Mouse (Mus musculus) cortical plate, adult 2 months (tissue): ENCODE results near the gene Capzb. TPM values are rescaled to one million over a fixed set of nuclear protein-coding genes. Genes with fewer than 3 reads are reported as not detected.

Experiments used
- H3K27ac ChIP-seq: fragments of 200-500 bp; 2 replicates; pipeline ENCODE4 v1.5.1; 2012; ENCODE audit warnings: low read length, control low read depth, inconsistent platforms; ENCODE audit not compliant: insufficient read depth
- H3K4me1 ChIP-seq: fragments of 200-500 bp; 2 replicates; pipeline ENCODE4 v1.6.1; 2011; ENCODE audit warnings: low read length; ENCODE audit not compliant: control insufficient read depth, insufficient read depth
- H3K4me3 ChIP-seq: fragments of 200-500 bp; 2 replicates; pipeline ENCODE4 v1.5.1; 2011; ENCODE audit warnings: mild to moderate bottlenecking, low read length, control low read depth; ENCODE audit not compliant: insufficient read depth
- CTCF ChIP-seq: fragments of 200-500 bp; IDR thresholded peaks from 2 replicates; pipeline ENCODE4 v1.5.1; 2011; ENCODE audit warnings: mild to moderate bottlenecking, control low read depth, low read length; ENCODE audit not compliant: insufficient read depth; ENCODE audit errors: extremely low read depth
- POLR2A ChIP-seq: fragments of 200-500 bp; IDR thresholded peaks from 2 replicates; pipeline ENCODE4 v1.6.1; 2011; ENCODE audit warnings: mild to moderate bottlenecking, low read length, control low read depth; ENCODE audit not compliant: insufficient read depth; ENCODE audit errors: extremely low read depth
- polyA plus RNA-seq: library from polyadenylated mRNA; depleted of rRNA; stranded (reverse); fragments of >200 nt; gene quantifications from 2 replicates; pipeline ENCODE4 v1.2.3, GENCODE M21; 2012

The Capzb gene
- polyA plus RNA-seq, 1 experiment, result 229 TPM

GRCm38 (mm10) chr4:139206353-139207045 is 13.8 kb downstream of the Capzb start:
- TF ChIP-seq CTCF (no peak), POLR2A (no peak)
- H3K27ac ChIP-seq, result no peak overlapping the region
- H3K4me1 ChIP-seq, result peaks cover 27% of the 10 kb centered on the region
- no peak overlapping the region for H3K4me3 ChIP-seq

- TF ChIP-seq CTCF (no peak), POLR2A (no peak)
- peaks cover 32% of the 10 kb centered on the region for H3K4me1 ChIP-seq
- no peak overlapping the region for H3K4me3 ChIP-seq
- H3K27ac ChIP-seq, result peak overlapping the region; percentile 42
Observed at GRCm38 (mm10) chr4:139208236-139209129, 15.8 kb downstream of the Capzb start.

GRCm38 (mm10) chr4:139209130-139209840 is 16.6 kb downstream of the Capzb start:
- no peak overlapping the region for H3K27ac ChIP-seq
- peaks cover 33% of the 10 kb centered on the region for H3K4me1 ChIP-seq
- H3K4me3 ChIP-seq, result no peak overlapping the region
- TF ChIP-seq POLR2A (no peak), CTCF (no peak)

GRCm38 (mm10) chr4:139211975-139212831 is 19.5 kb downstream of the Capzb start:
- Histone ChIP-seq H3K27ac (no peak overlapping the region), H3K4me3 (no peak overlapping the region)

GRCm38 (mm10) chr4:139213086-139213485 is 20.4 kb downstream of the Capzb start:
- no peak for TF ChIP-seq CTCF
- TF ChIP-seq POLR2A, result no peak
- Histone ChIP-seq H3K4me3 (no peak overlapping the region), H3K4me1 (peaks cover 28% of the 10 kb centered on the region), H3K27ac (no peak overlapping the region)

More at GRCm38 (mm10) chr4:139211975-139212831, 19.5 kb downstream of the Capzb start:
- peaks cover 33% of the 10 kb centered on the region for H3K4me1 ChIP-seq
- TF ChIP-seq CTCF (peak; percentile 29; the same call in 1 of the 2 replicates), POLR2A (no peak)

- no peak for TF ChIP-seq CTCF
- TF ChIP-seq POLR2A, result no peak
- Histone ChIP-seq H3K27ac (peak overlapping the region; percentile 11; the same call in 1 of the 2 replicates), H3K4me1 (peaks cover 23% of the 10 kb centered on the region), H3K4me3 (no peak overlapping the region)
Observed at GRCm38 (mm10) chr4:139213935-139214371, 21.3 kb downstream of the Capzb start.

GRCm38 (mm10) chr4:139216566-139216965 is 23.9 kb downstream of the Capzb start:
- no peak overlapping the region for H3K27ac ChIP-seq
- peaks cover 18% of the 10 kb centered on the region for H3K4me1 ChIP-seq
- TF ChIP-seq CTCF, result no peak
- TF ChIP-seq POLR2A, result no peak
- no peak overlapping the region for H3K4me3 ChIP-seq

GRCm38 (mm10) chr4:139218539-139218938 is 25.8 kb downstream of the Capzb start:
- TF ChIP-seq CTCF (no peak), POLR2A (no peak)
- no peak overlapping the region for H3K27ac ChIP-seq
- H3K4me3 ChIP-seq, result no peak overlapping the region
- H3K4me1 ChIP-seq, result peaks cover 10% of the 10 kb centered on the region

- Histone ChIP-seq H3K4me3 (no peak overlapping the region), H3K4me1 (peaks cover 6% of the 10 kb centered on the region), H3K27ac (no peak overlapping the region)
- TF ChIP-seq POLR2A (no peak), CTCF (no peak)
Observed at GRCm38 (mm10) chr4:139219656-139220055, 27.0 kb downstream of the Capzb start.

GRCm38 (mm10) chr4:139220978-139221377 is 28.3 kb downstream of the Capzb start:
- Histone ChIP-seq H3K4me1 (peaks cover 11% of the 10 kb centered on the region), H3K27ac (no peak overlapping the region), H3K4me3 (no peak overlapping the region)
- TF ChIP-seq CTCF (peak; percentile 25; the same call in 1 of the 2 replicates), POLR2A (no peak)
